Mouse (Mus musculus) heart, adult 2 months (tissue): Measurements from ENCODE around the gene Zfp180. TPM values are rescaled to one million over a fixed set of nuclear protein-coding genes. Genes with fewer than 3 reads are reported as not detected.
"Not testable (repeated sequence)": the region's sequence is repeated elsewhere in the genome, so short reads cannot be mapped to it uniquely, and the experiment has no call there.

Experiments used
- DNase-seq, 2 experiments: peaks; one replicate each; pipeline ENCODE4 v3.0.0; 2021
- H3K27ac ChIP-seq: fragments of 200-600 bp; 2 replicates; pipeline ENCODE4 v1.8.1; 2022
- H3K27me3 ChIP-seq: fragments of 200-500 bp; 2 replicates; pipeline ENCODE4 v1.6.1; 2012; ENCODE audit warnings: mild to moderate bottlenecking, low read length, inconsistent platforms, mixed read lengths; ENCODE audit not compliant: control insufficient read depth, insufficient read depth
- H3K36me3 ChIP-seq: fragments of 200-500 bp; 2 replicates; pipeline ENCODE4 v1.6.1; 2012; ENCODE audit warnings: low read length, inconsistent platforms; ENCODE audit not compliant: control insufficient read depth, insufficient read depth
- H3K4me1 ChIP-seq: fragments of 200-500 bp; 2 replicates; pipeline ENCODE4 v1.6.1; 2011; ENCODE audit warnings: low read length; ENCODE audit not compliant: control insufficient read depth, insufficient read depth
- H3K4me3 ChIP-seq: fragments of 200-600 bp; 2 replicates; pipeline ENCODE4 v1.8.1; 2022
- H3K79me2 ChIP-seq: fragments of 200-500 bp; replicated peaks from 2 replicates; pipeline ENCODE4 v1.6.1; 2012; ENCODE audit warnings: mild to moderate bottlenecking, inconsistent platforms, low read length, moderate library complexity, mixed read lengths; ENCODE audit not compliant: control insufficient read depth, insufficient read depth
- H3K9ac ChIP-seq: fragments of 200-500 bp; 2 replicates; pipeline ENCODE4 v1.6.1; 2012; ENCODE audit warnings: low read depth, mild to moderate bottlenecking, control low read depth, inconsistent platforms, low read length, mixed read lengths
- CTCF ChIP-seq: fragments of 200-600 bp; IDR thresholded peaks from 2 replicates; pipeline ENCODE4 v1.8.1; 2022; ENCODE audit warnings: antibody characterized with exemption, mild to moderate bottlenecking, moderate library complexity
- EP300 ChIP-seq: fragments of 200-500 bp; IDR thresholded peaks from 2 replicates; pipeline ENCODE4 v1.6.1; 2011; ENCODE audit warnings: low read depth, low read length, control low read depth; ENCODE audit not compliant: insufficient read depth
- POLR2A ChIP-seq: fragments of 200-500 bp; IDR thresholded peaks from 2 replicates; pipeline ENCODE4 v1.6.1; 2011; ENCODE audit warnings: mild to moderate bottlenecking, low read depth, low read length, control low read depth; ENCODE audit not compliant: insufficient read depth
- WGBS: fragments of 180-500 bp; shearing (Covaris S2); methylation state at CpG from one replicate; pipeline ENCODE4 v1.1.7; 2018; 5-methylcytosine and 5-hydroxymethylcytosine counted together
- intact Hi-C: fragments of 180-260 bp; cut with DNase I; formaldehyde crosslinking; loops from one replicate; pipeline ENCODE4 v1.15.1; 2025
- long read RNA-seq: library from polyadenylated mRNA; stranded (forward); transcript quantifications from one replicate; pipeline ENCODE4 v2.0.0, GENCODE M21; 2021
- polyA plus RNA-seq: library from polyadenylated mRNA; depleted of rRNA; stranded (reverse); fragments of >200 nt; gene quantifications from 2 replicates; pipeline ENCODE4 v1.2.3, GENCODE M21; 2012; rRNA removed
- total RNA-seq, 2 experiments: library from RNA; stranded (reverse); gene quantifications; 2 replicates each; pipeline ENCODE4 v1.2.3; 2021

The Zfp180 gene
- total RNA-seq = 10 to 100 TPM; 16.7 to 16.8 TPM
- 7.7 and 11.3 TPM in 2 replicates for polyA plus RNA-seq
- long read RNA-seq, transcript Zfp180-201 (5 exons, 3,901 nt) = major isoform, 6 of 8 reads
- long read RNA-seq, partial matches to known transcripts = 0 of 8 reads
- long read RNA-seq, other reads (novel, unspliced or antisense) = 1 of 8 reads

GRCm38 (mm10) chr7:24081634-24082431 is at the start of gene Zfp180:
Gene Zfp180 (plus strand): TSS chr7:24081924.
- 14% methylated on average over 44 of the region's 44 CpGs for WGBS
- peak within 1 kb of the TSS; percentile 91 for H3K4me3 ChIP-seq
- peaks cover 4% of the 10 kb centered on the region; the same call in 1 of the 2 replicates for H3K79me2 ChIP-seq
- no peaks in the 10 kb centered on the region for H3K36me3 ChIP-seq
- no peaks in the 10 kb centered on the region for H3K27me3 ChIP-seq
- intact Hi-C loops = loop anchor here (1.0 to 5.0 kb wide), 5 partner anchors 29 to 185 kb away; partner anchors contain the start of gene Zfp108
- H3K27ac ChIP-seq = peak within 1 kb of the TSS; percentile 89
- TF ChIP-seq POLR2A (peak; percentile 69), CTCF (no peak), EP300 (peak; percentile 68)
- peaks cover 8% of the 10 kb centered on the region for H3K4me1 ChIP-seq
- peak within 1 kb of the TSS; percentile 60 for H3K9ac ChIP-seq
- DNase-seq = peak; percentile 93 to 97

GRCm38 (mm10) chr7:24052660-24053304 is 28.9 kb upstream of the Zfp180 start, which contains the start of gene Vmn1r183:
Gene Vmn1r183 (plus strand): TSS chr7:24053254.
- WGBS = 68% methylated on average over 4 of the region's 4 CpGs
- Histone ChIP-seq H3K9ac (no peak within 1 kb of the TSS), H3K79me2 (no peaks in the 10 kb centered on the region), H3K4me3 (no peak within 1 kb of the TSS), H3K27ac (no peak within 1 kb of the TSS), H3K36me3 (no peaks in the 10 kb centered on the region), H3K27me3 (no peaks in the 10 kb centered on the region), H3K4me1 (no peaks in the 10 kb centered on the region)
- no peak for TF ChIP-seq EP300
- TF ChIP-seq POLR2A = no peak
- TF ChIP-seq CTCF = no peak
- intact Hi-C loops = no loop called here
- DNase-seq = no peak

GRCm38 (mm10) chr7:24074424-24074823 is 7.3 kb upstream of the Zfp180 start:
- H3K27ac ChIP-seq, intact Hi-C loops, H3K4me3 ChIP-seq, H3K36me3 ChIP-seq, H3K4me1 ChIP-seq, H3K79me2 ChIP-seq, H3K9ac ChIP-seq, DNase-seq, H3K27me3 ChIP-seq: not testable (repeated sequence)
- WGBS = 39% methylated on average over 1 of the region's 1 CpGs

GRCm38 (mm10) chr7:24082457-24083235 is 922 bp downstream of the Zfp180 start:
- Histone ChIP-seq H3K27ac (peak overlapping the region; percentile 89), H3K36me3 (no peaks in the 10 kb centered on the region), H3K4me3 (peak overlapping the region; percentile 91), H3K9ac (peak overlapping the region; percentile 60), H3K79me2 (peaks cover 4% of the 10 kb centered on the region; the same call in 1 of the 2 replicates), H3K27me3 (no peaks in the 10 kb centered on the region), H3K4me1 (peaks cover 8% of the 10 kb centered on the region)
- DNase-seq = no peak
- 26% methylated on average over 15 of the region's 15 CpGs for WGBS
- TF ChIP-seq EP300 (no peak), POLR2A (no peak), CTCF (no peak)
- intact Hi-C loops = loop anchor here (1.0 to 5.0 kb wide), 3 partner anchors 29 to 185 kb away; partner anchors contain the start of gene Zfp108

- Histone ChIP-seq H3K4me3 (no peak overlapping the region), H3K27ac (no peak overlapping the region), H3K27me3 (no peaks in the 10 kb centered on the region), H3K36me3 (no peaks in the 10 kb centered on the region), H3K9ac (no peak overlapping the region), H3K79me2 (peaks cover 4% of the 10 kb centered on the region; the same call in 1 of the 2 replicates), H3K4me1 (peaks cover 8% of the 10 kb centered on the region)
- intact Hi-C loops = no loop called here
- TF ChIP-seq EP300 = no peak
- TF ChIP-seq POLR2A = no peak
- no peak for TF ChIP-seq CTCF
- 96% methylated on average over 4 of the region's 4 CpGs for WGBS
- DNase-seq = no peak
Observed at GRCm38 (mm10) chr7:24086871-24087270, 5.1 kb downstream of the Zfp180 start.
